Mouse (Mus musculus): ENCODE data around the gene Ogfod3. TPM values are rescaled to one million over a fixed set of nuclear protein-coding genes. Genes with fewer than 3 reads are reported as not detected.

Gene Ogfod3
- polyA plus RNA-seq, 1 experiment: 12.0 TPM

- TF ChIP-seq POLR2A (IDR thresholded peaks at IDR 0.05; ENCODE audit: borderline replicate concordance, insufficient read depth, low read length): no peak
- TF ChIP-seq CTCF (IDR thresholded peaks at IDR 0.05; ENCODE audit: borderline replicate concordance, insufficient read depth, low read depth, low read length): no peak
- 96% methylated on average over 5 of the region's 5 CpGs for WGBS
- H3K27ac ChIP-seq (ENCODE audit: insufficient read depth, low read length): no peak within 1 kb of the TSS
- no peaks in the 10 kb centered on the region for H3K27me3 ChIP-seq (ENCODE audit: control insufficient read depth, insufficient read depth, low read length)
- no peak within 1 kb of the TSS for H3K4me3 ChIP-seq (replicated peaks; ENCODE audit: insufficient read depth, low read depth, low read length)
- peaks cover 10% of the 10 kb centered on the region for H3K4me1 ChIP-seq (ENCODE audit: control insufficient read depth, insufficient read depth, low read length)
- DNase-seq: no peak
These were observed 44.5 kb downstream of the Ogfod3 start, which contains the start of gene Uts2r for GRCm38 (mm10) chr11:121159971-121160370. Gene Uts2r (plus strand): TSS chr11:121160271.

DNA sequence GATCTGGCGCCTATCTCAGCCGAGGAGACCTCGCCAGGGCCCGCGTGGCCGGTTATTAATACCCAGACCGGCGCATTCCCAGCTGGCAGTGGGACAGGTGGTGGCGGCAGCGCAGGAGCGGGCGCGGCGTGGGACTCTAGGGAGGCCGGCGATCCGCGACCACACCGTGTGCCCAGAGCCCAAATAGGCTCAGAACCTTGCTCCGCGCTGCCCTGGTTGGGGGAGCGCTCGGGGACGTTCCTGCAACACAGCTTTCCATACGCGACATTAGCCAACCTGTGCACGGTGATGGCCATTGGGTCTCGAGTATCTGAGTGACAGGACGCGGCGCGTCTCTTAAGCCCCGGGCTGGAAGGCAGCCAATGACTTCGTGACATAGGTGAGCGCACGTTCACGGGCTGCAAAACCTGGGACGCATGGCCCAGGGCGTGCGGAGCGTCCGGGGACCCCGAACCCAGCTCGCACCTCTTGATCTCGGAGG, 48.1 kb downstream of the Ogfod3 start:
- peak; percentile 70 to 72 for DNase-seq
- no peaks in the 10 kb centered on the region for H3K27me3 ChIP-seq (ENCODE audit: control insufficient read depth, insufficient read depth, low read length)
- H3K4me1 ChIP-seq (ENCODE audit: control insufficient read depth, insufficient read depth, low read length): peaks cover 10% of the 10 kb centered on the region
- no peak overlapping the region for H3K27ac ChIP-seq (ENCODE audit: insufficient read depth, low read length)
- H3K4me3 ChIP-seq (replicated peaks; ENCODE audit: insufficient read depth, low read depth, low read length): peak overlapping the region; percentile 55
- WGBS: 2% methylated on average over 45 of the region's 45 CpGs
- TF ChIP-seq POLR2A (IDR thresholded peaks at IDR 0.05; ENCODE audit: borderline replicate concordance, insufficient read depth, low read length): no peak

- Histone ChIP-seq H3K27me3 (ENCODE audit: control insufficient read depth, insufficient read depth, low read length) (no peaks in the 10 kb centered on the region), H3K4me3 (replicated peaks; ENCODE audit: insufficient read depth, low read depth, low read length) (no peak overlapping the region), H3K4me1 (ENCODE audit: control insufficient read depth, insufficient read depth, low read length) (no peaks in the 10 kb centered on the region), H3K27ac (ENCODE audit: insufficient read depth, low read length) (no peak overlapping the region)
- DNase-seq: no peak
- 69% methylated on average over 4 of the region's 4 CpGs for WGBS
- TF ChIP-seq POLR2A (IDR thresholded peaks at IDR 0.05; ENCODE audit: borderline replicate concordance, insufficient read depth, low read length): no peak
- no peak for TF ChIP-seq CTCF (IDR thresholded peaks at IDR 0.05; ENCODE audit: borderline replicate concordance, insufficient read depth, low read depth, low read length)
These were observed 50.3 kb downstream of the Ogfod3 start for GRCm38 (mm10) chr11:121154203-121154602.

DNA sequence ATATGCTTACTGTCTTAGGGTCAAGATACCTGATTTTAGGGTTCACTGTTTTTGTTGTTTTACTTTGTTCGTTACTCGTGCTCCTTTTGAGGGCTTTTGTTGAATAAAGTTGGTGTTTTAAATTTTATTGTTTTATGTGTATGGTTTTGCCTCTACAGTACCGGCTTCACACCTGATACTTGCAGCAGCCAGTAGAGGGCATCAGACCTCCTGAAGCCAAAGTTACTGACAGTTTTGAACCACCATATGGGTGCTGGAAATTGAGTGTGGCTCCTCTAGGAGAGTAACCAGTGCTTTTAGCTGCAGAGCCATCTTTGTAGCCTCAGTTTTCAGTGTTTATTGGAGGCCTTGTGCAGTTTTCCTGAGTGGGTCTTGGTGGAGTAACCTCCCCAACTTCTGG, 56.3 kb downstream of the Ogfod3 start:
- 94% methylated on average over 3 of the region's 3 CpGs for WGBS
- no peak overlapping the region for H3K4me3 ChIP-seq (replicated peaks; ENCODE audit: insufficient read depth, low read depth, low read length)
- H3K27me3 ChIP-seq (ENCODE audit: control insufficient read depth, insufficient read depth, low read length): no peaks in the 10 kb centered on the region
- no peak for DNase-seq
- no peaks in the 10 kb centered on the region; the same call in 1 of the 2 replicates for H3K4me1 ChIP-seq (ENCODE audit: control insufficient read depth, insufficient read depth, low read length)
- TF ChIP-seq POLR2A (IDR thresholded peaks at IDR 0.05; ENCODE audit: borderline replicate concordance, insufficient read depth, low read length) (no peak), CTCF (IDR thresholded peaks at IDR 0.05; ENCODE audit: borderline replicate concordance, insufficient read depth, low read depth, low read length) (no peak)
- H3K27ac ChIP-seq (ENCODE audit: insufficient read depth, low read length): no peak overlapping the region

- TF ChIP-seq POLR2A (IDR thresholded peaks at IDR 0.05; ENCODE audit: borderline replicate concordance, insufficient read depth, low read length) (no peak), CTCF (IDR thresholded peaks at IDR 0.05; ENCODE audit: borderline replicate concordance, insufficient read depth, low read depth, low read length) (no peak)
- Histone ChIP-seq H3K4me1 (ENCODE audit: control insufficient read depth, insufficient read depth, low read length) (no peaks in the 10 kb centered on the region; the same call in 1 of the 2 replicates), H3K27ac (ENCODE audit: insufficient read depth, low read length) (no peak within 1 kb of the TSS), H3K4me3 (replicated peaks; ENCODE audit: insufficient read depth, low read depth, low read length) (no peak within 1 kb of the TSS), H3K27me3 (ENCODE audit: control insufficient read depth, insufficient read depth, low read length) (no peaks in the 10 kb centered on the region)
- WGBS: 88% methylated on average over 22 of the region's 22 CpGs
- DNase-seq: no peak
These were observed 58.6 kb downstream of the Ogfod3 start, which contains the start of gene Tex19.1 for GRCm38 (mm10) chr11:121145865-121146264. Gene Tex19.1 (plus strand): TSS chr11:121146143.

- Histone ChIP-seq H3K27ac (ENCODE audit: insufficient read depth, low read length) (no peak overlapping the region), H3K4me1 (ENCODE audit: control insufficient read depth, insufficient read depth, low read length) (no peaks in the 10 kb centered on the region; the same call in 1 of the 2 replicates), H3K27me3 (ENCODE audit: control insufficient read depth, insufficient read depth, low read length) (no peaks in the 10 kb centered on the region), H3K4me3 (replicated peaks; ENCODE audit: insufficient read depth, low read depth, low read length) (no peak overlapping the region)
- no peak for DNase-seq
- 81% methylated on average over 9 of the region's 9 CpGs for WGBS
- TF ChIP-seq CTCF (IDR thresholded peaks at IDR 0.05; ENCODE audit: borderline replicate concordance, insufficient read depth, low read depth, low read length): no peak
- TF ChIP-seq POLR2A (IDR thresholded peaks at IDR 0.05; ENCODE audit: borderline replicate concordance, insufficient read depth, low read length): no peak
These were observed 61.0 kb downstream of the Ogfod3 start for GRCm38 (mm10) chr11:121143325-121144015.

GRCm38 (mm10) chr11:121138732-121139131, 65.8 kb downstream of the Ogfod3 start:
- Histone ChIP-seq H3K27ac (ENCODE audit: insufficient read depth, low read length) (no peak overlapping the region), H3K4me1 (ENCODE audit: control insufficient read depth, insufficient read depth, low read length) (no peaks in the 10 kb centered on the region), H3K4me3 (replicated peaks; ENCODE audit: insufficient read depth, low read depth, low read length) (no peak overlapping the region), H3K27me3 (ENCODE audit: control insufficient read depth, insufficient read depth, low read length) (no peaks in the 10 kb centered on the region)
- DNase-seq: no peak
- TF ChIP-seq CTCF (IDR thresholded peaks at IDR 0.05; ENCODE audit: borderline replicate concordance, insufficient read depth, low read depth, low read length) (0 out of 2 replicates have a peak, but pooled peaks have one; percentile 6), POLR2A (IDR thresholded peaks at IDR 0.05; ENCODE audit: borderline replicate concordance, insufficient read depth, low read length) (no peak)
- WGBS: 30% methylated on average over 6 of the region's 6 CpGs

- TF ChIP-seq CTCF (IDR thresholded peaks at IDR 0.05; ENCODE audit: borderline replicate concordance, insufficient read depth, low read depth, low read length): no peak
- TF ChIP-seq POLR2A (IDR thresholded peaks at IDR 0.05; ENCODE audit: borderline replicate concordance, insufficient read depth, low read length): no peak
These were observed 66.8 kb downstream of the Ogfod3 start for GRCm38 (mm10) chr11:121137682-121138081.

More at GRCm38 (mm10) chr11:121137682-121138081, 66.8 kb downstream of the Ogfod3 start:
- WGBS: 92% methylated on average over 5 of the region's 5 CpGs
- Histone ChIP-seq H3K4me1 (ENCODE audit: control insufficient read depth, insufficient read depth, low read length) (no peaks in the 10 kb centered on the region), H3K4me3 (replicated peaks; ENCODE audit: insufficient read depth, low read depth, low read length) (no peak overlapping the region), H3K27me3 (ENCODE audit: control insufficient read depth, insufficient read depth, low read length) (no peaks in the 10 kb centered on the region), H3K27ac (ENCODE audit: insufficient read depth, low read length) (no peak overlapping the region)
- DNase-seq: no peak

All from cerebellum, adult 2 months (tissue).